Mouse (Mus musculus): ENCODE results near the gene Rnf220. TPM values are rescaled to one million over a fixed set of nuclear protein-coding genes. Genes with fewer than 3 reads are reported as not detected.

Rnf220 gene
- polyA plus RNA-seq, 1 experiment from 2014 or later = 76.1 TPM

GRCm38 (mm10) chr4:117529843-117530242 lies 33.0 kb upstream of the Rnf220 start:
- Histone ChIP-seq H3K27me3 (ENCODE audit: insufficient read depth, low read length) (no peaks in the 10 kb centered on the region), H3K9me3 (ENCODE audit: low read depth, low read length) (no peaks in the 10 kb centered on the region), H3K27ac (ENCODE audit: low read depth) (no peak overlapping the region), H3K36me3 (ENCODE audit: insufficient read depth) (no peaks in the 10 kb centered on the region), H3K4me2 (no peak overlapping the region), H3K4me3 (ENCODE audit: low read depth, low read length) (no peak overlapping the region), H3K9ac (no peak overlapping the region), H3K4me1 (ENCODE audit: insufficient read depth) (no peaks in the 10 kb centered on the region)
- no peak for TF ChIP-seq CTCF (IDR thresholded peaks at IDR 0.05; ENCODE audit: low read depth)
- whole genome bisulfite sequencing = 72% methylated on average over 4 of the region's 4 CpGs
- DNase-seq (no peak), ATAC-seq (ENCODE audit: insufficient read depth) (no peak)

DNA sequence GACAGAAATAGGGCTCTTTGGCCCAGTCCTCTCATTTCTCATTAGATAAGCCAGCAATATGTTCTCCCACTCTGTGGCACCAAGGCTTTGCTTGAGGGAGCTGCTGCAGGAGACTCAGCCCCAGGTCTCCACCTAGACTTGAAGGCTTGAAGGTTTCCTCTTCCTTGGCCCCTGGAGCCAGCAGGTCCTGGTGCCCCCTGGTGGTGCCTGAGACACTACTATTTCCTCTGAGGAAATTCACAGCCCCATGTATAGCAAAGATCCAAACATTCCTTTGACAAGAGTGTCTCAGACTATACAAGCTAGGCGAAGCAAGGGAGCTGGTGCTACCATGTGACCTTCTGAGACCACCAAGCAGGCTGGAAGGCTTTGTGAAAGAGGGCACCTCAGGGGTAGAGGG lies 31.1 kb upstream of the Rnf220 start:
- H3K4me2 ChIP-seq = no peak overlapping the region
- TF ChIP-seq CTCF (IDR thresholded peaks at IDR 0.05; ENCODE audit: low read depth) = peak; percentile 83
- ATAC-seq (ENCODE audit: insufficient read depth) (peak; percentile 71; the same call in 1 of the 2 replicates), DNase-seq (peak; percentile 83)
- H3K27ac ChIP-seq (ENCODE audit: low read depth) = no peak overlapping the region
- no peak overlapping the region for H3K4me3 ChIP-seq (ENCODE audit: low read depth, low read length)
- no peaks in the 10 kb centered on the region for H3K4me1 ChIP-seq (ENCODE audit: insufficient read depth)
- H3K9ac ChIP-seq = no peak overlapping the region
- H3K9me3 ChIP-seq (ENCODE audit: low read depth, low read length) = no peaks in the 10 kb centered on the region
- H3K27me3 ChIP-seq (ENCODE audit: insufficient read depth, low read length) = no peaks in the 10 kb centered on the region
- H3K36me3 ChIP-seq (ENCODE audit: insufficient read depth) = no peaks in the 10 kb centered on the region
- WGBS = 14% methylated on average over 1 of the region's 1 CpGs

DNA sequence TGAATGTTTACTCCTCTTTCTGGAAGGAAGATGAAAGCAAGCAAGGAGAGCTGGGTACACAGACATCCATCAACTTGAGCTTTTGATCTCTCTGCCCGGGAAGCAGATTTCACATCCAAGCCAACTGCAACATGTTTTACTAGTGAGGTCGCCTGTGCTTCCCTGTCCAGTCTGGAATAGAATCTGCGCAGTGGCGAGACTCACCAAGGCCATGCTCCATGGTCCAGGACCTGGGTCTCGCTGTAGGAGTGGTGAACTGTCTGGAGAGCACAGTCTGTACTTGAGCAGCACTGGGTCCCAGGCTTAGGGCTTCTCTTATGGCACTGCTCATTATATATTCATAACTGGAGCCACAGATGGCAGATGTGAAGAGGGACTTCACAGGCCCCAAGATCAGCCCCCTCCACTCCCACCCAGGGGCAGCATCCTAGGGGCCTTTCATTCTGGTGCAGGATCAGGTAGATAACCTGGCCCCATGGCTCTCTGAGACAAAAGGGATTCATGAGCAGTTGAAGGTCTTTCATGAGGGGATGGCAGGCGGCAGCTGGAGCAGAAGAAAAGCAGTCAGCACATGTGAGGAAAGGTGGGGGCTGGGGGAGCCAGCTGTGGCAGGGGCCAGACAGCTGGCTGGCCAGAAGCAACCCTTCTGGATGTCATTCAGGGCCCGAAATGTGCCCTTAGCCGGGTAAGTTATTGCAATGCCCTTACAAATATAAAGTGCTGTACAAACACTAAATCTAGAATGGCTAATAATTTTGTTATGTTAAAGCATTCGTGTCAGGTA lies 30.5 kb upstream of the Rnf220 start:
- Histone ChIP-seq H3K4me2 (no peak overlapping the region), H3K4me3 (ENCODE audit: low read depth, low read length) (no peak overlapping the region), H3K4me1 (ENCODE audit: insufficient read depth) (no peaks in the 10 kb centered on the region), H3K9me3 (ENCODE audit: low read depth, low read length) (no peaks in the 10 kb centered on the region), H3K36me3 (ENCODE audit: insufficient read depth) (no peaks in the 10 kb centered on the region), H3K9ac (no peak overlapping the region), H3K27ac (ENCODE audit: low read depth) (no peak overlapping the region), H3K27me3 (ENCODE audit: insufficient read depth, low read length) (no peaks in the 10 kb centered on the region)
- DNase-seq (no peak), ATAC-seq (ENCODE audit: insufficient read depth) (no peak)
- 43% methylated on average over 9 of the region's 9 CpGs for WGBS
- TF ChIP-seq CTCF (IDR thresholded peaks at IDR 0.05; ENCODE audit: low read depth) = no peak

- Histone ChIP-seq H3K36me3 (ENCODE audit: insufficient read depth) (no peaks in the 10 kb centered on the region), H3K9ac (no peak overlapping the region), H3K27me3 (ENCODE audit: insufficient read depth, low read length) (no peaks in the 10 kb centered on the region), H3K4me3 (ENCODE audit: low read depth, low read length) (no peak overlapping the region), H3K4me1 (ENCODE audit: insufficient read depth) (no peaks in the 10 kb centered on the region), H3K4me2 (no peak overlapping the region), H3K27ac (ENCODE audit: low read depth) (no peak overlapping the region), H3K9me3 (ENCODE audit: low read depth, low read length) (no peaks in the 10 kb centered on the region)
- DNase-seq (no peak), ATAC-seq (ENCODE audit: insufficient read depth) (no peak)
- no peak for TF ChIP-seq CTCF (IDR thresholded peaks at IDR 0.05; ENCODE audit: low read depth)
- 84% methylated on average over 5 of the region's 5 CpGs for WGBS
Measured at GRCm38 (mm10) chr4:117525990-117526389, 29.1 kb upstream of the Rnf220 start.

DNA sequence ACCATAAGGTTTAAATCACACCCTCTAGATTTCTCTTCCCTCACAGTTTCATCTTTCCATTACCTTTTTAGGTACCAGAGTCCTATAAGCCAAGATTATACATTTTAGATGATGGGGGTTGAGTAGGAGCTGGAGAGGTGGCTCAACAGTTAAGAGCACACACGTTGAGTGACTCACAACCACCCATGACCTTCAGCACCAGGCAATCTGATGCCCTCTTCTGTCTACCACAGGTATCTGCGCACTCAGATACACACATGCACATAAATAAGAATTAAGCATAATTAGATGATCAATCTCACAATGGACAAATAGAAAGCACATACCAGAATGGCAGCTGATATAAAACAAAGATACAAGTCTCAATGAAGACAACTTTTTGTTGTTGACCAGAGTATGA lies 24.5 kb upstream of the Rnf220 start:
- no peaks in the 10 kb centered on the region for H3K4me1 ChIP-seq (ENCODE audit: insufficient read depth)
- H3K9me3 ChIP-seq (ENCODE audit: low read depth, low read length) = no peaks in the 10 kb centered on the region
- ATAC-seq (ENCODE audit: insufficient read depth) (no peak), DNase-seq (no peak)
- TF ChIP-seq CTCF (IDR thresholded peaks at IDR 0.05; ENCODE audit: low read depth) = no peak
- H3K4me2 ChIP-seq = no peak overlapping the region
- no peak overlapping the region for H3K4me3 ChIP-seq (ENCODE audit: low read depth, low read length)
- H3K36me3 ChIP-seq (ENCODE audit: insufficient read depth) = no peaks in the 10 kb centered on the region
- H3K27ac ChIP-seq (ENCODE audit: low read depth) = no peak overlapping the region
- H3K9ac ChIP-seq = no peak overlapping the region
- H3K27me3 ChIP-seq (ENCODE audit: insufficient read depth, low read length) = no peaks in the 10 kb centered on the region
- WGBS = 63% methylated on average over 2 of the region's 2 CpGs

DNA sequence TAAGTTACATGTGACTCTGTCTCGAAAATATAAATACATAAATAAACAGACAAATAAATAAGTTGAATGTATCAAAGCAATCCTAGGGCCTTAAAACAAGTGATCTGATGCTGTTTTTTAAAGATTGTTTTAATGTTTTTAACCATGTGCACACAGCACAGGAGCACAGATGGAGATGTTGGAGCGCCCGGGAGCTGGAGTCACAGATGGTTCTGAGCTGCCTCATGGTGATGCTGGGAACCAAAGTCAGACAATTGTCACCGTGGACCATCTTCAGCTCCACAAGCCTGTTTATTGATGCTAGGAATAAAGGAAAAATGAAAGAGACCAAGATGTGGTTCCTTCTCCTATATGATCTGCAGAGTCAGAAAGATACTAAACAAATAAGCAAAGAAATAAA lies 21.4 kb upstream of the Rnf220 start:
- no peaks in the 10 kb centered on the region for H3K27me3 ChIP-seq (ENCODE audit: insufficient read depth, low read length)
- H3K4me2 ChIP-seq = no peak overlapping the region
- H3K4me3 ChIP-seq (ENCODE audit: low read depth, low read length) = no peak overlapping the region
- TF ChIP-seq CTCF (IDR thresholded peaks at IDR 0.05; ENCODE audit: low read depth) = no peak
- WGBS = 85% methylated on average over 4 of the region's 4 CpGs
- no peak for ATAC-seq (ENCODE audit: insufficient read depth)
- no peak for DNase-seq
- H3K4me1 ChIP-seq (ENCODE audit: insufficient read depth) = no peaks in the 10 kb centered on the region
- H3K9ac ChIP-seq = no peak overlapping the region
- H3K9me3 ChIP-seq (ENCODE audit: low read depth, low read length) = no peaks in the 10 kb centered on the region
- no peak overlapping the region for H3K27ac ChIP-seq (ENCODE audit: low read depth)
- H3K36me3 ChIP-seq (ENCODE audit: insufficient read depth) = no peaks in the 10 kb centered on the region

DNA sequence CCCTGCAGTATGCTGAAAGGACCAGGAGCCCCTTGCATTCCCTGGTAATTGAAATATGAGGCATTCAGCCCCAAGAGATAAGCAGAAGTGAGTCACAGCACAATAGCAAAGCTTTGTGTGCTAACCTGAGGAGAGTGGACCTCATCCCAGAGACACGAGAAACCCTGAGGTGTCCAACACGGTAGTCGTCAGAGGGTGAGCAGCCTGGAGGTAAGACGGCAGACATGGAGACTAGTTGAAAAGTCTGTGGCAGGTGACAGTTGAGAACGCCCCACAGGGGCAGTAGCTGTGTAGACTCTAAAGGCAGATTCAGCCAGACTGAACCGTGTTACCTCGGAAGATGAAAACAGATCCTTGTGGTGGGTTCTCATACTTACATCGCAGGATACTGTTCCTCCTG lies 2.2 kb upstream of the Rnf220 start:
- Histone ChIP-seq H3K4me1 (ENCODE audit: insufficient read depth) (peaks cover 6% of the 10 kb centered on the region; the same call in 1 of the 2 replicates), H3K27me3 (ENCODE audit: insufficient read depth, low read length) (peaks cover 29% of the 10 kb centered on the region), H3K27ac (ENCODE audit: low read depth) (no peak overlapping the region), H3K9ac (no peak overlapping the region), H3K36me3 (ENCODE audit: insufficient read depth) (no peaks in the 10 kb centered on the region), H3K9me3 (ENCODE audit: low read depth, low read length) (0 out of 2 replicates have a peak, but pooled peaks cover 2% of the 10 kb centered on the region), H3K4me3 (ENCODE audit: low read depth, low read length) (no peak overlapping the region), H3K4me2 (no peak overlapping the region)
- TF ChIP-seq CTCF (IDR thresholded peaks at IDR 0.05; ENCODE audit: low read depth) = no peak
- ATAC-seq (ENCODE audit: insufficient read depth) (no peak), DNase-seq (no peak)
- WGBS = 85% methylated on average over 8 of the region's 8 CpGs
